Mouse (Mus musculus) fibroblast of lung, adult 2 months (primary cell): ENCODE measurements around the gene Hif1an.

Source experiments
- DNase-seq: peaks from one replicate; pipeline ENCODE4 v3.0.0-alpha.2; 2011; ENCODE audit warnings: low read depth

Gene Hif1an

GRCm38 (mm10) chr19:44564006-44564405 lies 1.4 kb downstream of the Hif1an start:
- no peak for DNase-seq

DNA sequence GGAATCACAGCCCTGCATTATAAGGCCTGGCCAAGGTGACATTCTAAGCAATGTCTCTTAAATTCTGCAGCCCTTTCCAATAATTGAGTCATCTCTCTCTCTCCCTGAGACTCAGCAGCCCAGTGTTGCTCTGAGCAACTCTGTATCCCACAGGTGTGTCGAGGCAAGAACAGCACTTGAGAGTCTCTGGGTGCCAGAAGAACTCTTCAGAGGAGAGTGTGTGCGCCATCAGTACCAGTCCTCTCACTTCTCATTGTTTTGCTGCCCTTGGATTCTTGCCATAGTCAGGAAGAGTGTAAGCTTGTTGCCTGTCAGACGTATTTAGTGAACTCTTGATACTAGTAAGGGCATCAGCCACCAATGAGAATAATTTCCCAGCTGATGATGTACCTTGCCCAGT lies 5.1 kb downstream of the Hif1an start:
- DNase-seq: no peak

GRCm38 (mm10) chr19:44576275-44576674 lies 13.6 kb downstream of the Hif1an start:
- no peak for DNase-seq

DNA sequence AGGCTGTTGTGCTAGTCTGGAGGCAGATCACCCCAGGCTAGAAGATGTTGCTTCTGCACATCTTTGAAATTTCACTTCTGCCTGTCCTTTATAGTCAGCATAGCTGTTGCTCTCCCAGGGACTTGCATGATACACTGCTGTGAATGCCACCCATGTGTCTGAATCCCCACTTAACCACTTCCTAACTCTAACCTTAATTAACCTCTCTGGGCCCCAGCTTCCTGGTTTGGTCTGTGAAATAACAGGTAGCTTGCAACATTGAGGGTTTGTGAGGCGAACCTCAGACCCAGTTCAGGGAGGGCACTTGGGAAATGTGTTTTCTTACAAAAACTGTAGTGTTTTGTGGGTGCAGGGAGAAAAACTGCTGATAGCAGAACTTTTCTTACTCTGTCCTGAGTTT lies 15.4 kb downstream of the Hif1an start:
- no peak for DNase-seq

DNA sequence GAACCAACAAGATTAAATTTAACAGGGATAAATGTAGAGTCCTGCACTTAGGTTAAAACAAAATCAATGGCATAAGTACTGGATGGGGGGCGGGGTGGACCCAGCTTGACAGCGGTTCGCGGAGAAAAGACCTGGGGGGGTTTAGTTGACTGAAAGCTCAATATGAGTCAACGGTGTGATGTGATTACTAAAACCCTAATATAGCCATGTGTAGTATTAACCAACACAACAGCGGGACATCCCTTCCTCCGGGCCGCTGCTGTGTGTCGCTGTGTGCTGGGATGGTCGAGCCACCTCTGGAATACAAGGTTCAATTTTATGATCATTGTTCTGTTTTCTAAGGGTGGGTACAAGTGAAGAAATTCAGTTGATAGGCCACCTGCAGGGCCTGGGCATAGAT lies 19.5 kb downstream of the Hif1an start:
- no peak for DNase-seq

GRCm38 (mm10) chr19:44582638-44583309 lies 20.1 kb downstream of the Hif1an start:
- peak; percentile 49 for DNase-seq

GRCm38 (mm10) chr19:44588036-44588435 lies 25.4 kb downstream of the Hif1an start:
- no peak for DNase-seq

DNA sequence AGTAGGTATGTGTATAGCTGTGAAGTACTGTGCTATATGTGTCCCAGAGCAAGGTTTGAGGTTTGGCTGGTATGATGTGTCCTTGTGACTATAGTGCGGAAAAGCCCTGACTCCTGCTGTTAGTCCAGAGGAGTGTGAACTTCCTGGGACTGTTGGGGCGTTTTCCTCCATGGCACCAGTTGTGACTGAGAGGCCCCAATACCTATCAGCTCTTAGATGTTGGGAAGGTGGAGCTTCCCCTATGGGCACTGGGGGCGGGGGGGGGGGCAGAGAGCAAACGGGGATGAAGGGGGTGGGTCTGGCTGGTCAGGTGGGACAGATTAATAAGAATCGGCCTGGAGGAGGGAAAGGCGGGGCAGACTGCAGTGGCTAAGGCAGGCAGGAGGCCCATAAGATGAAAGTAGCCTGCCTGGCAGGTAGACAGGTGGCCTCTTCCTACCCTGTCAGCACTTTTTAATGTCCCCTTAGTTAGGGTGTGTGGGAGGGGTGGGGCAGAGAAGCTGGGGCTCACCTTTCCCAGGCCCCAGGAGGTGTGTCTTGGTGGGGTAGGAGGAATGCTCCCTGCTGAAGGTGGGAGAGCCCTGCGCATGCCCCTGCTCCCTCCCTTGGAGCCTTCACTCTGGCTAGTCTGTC lies 27.1 kb downstream of the Hif1an start:
- DNase-seq: no peak

GRCm38 (mm10) chr19:44590992-44591391 lies 28.3 kb downstream of the Hif1an start:
- no peak for DNase-seq

DNA sequence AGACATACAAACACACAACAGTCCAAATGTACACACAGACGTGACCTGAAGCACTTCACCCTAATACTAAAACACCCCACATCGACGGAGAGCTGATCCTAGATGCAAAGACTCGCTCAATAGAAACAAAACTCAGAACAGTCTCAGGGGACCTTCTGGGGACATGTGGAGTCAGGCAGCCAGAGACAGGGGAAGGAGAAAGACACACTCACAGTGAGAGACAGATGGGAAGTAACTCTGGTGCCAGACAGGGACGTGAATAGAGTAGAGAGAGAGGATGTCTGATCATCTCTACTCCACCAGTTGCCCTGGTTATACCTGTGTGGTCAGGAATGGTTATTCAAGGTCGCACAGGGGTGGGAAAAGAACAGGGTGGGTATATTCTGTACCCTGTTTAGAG lies 29.0 kb downstream of the Hif1an start:
- no peak for DNase-seq

GRCm38 (mm10) chr19:44594180-44594579 lies 31.5 kb downstream of the Hif1an start:
- DNase-seq: no peak

- DNase-seq: peak; percentile 7
Measured at GRCm38 (mm10) chr19:44618166-44618565, 55.5 kb downstream of the Hif1an start.
